In the genomic region with DNA sequence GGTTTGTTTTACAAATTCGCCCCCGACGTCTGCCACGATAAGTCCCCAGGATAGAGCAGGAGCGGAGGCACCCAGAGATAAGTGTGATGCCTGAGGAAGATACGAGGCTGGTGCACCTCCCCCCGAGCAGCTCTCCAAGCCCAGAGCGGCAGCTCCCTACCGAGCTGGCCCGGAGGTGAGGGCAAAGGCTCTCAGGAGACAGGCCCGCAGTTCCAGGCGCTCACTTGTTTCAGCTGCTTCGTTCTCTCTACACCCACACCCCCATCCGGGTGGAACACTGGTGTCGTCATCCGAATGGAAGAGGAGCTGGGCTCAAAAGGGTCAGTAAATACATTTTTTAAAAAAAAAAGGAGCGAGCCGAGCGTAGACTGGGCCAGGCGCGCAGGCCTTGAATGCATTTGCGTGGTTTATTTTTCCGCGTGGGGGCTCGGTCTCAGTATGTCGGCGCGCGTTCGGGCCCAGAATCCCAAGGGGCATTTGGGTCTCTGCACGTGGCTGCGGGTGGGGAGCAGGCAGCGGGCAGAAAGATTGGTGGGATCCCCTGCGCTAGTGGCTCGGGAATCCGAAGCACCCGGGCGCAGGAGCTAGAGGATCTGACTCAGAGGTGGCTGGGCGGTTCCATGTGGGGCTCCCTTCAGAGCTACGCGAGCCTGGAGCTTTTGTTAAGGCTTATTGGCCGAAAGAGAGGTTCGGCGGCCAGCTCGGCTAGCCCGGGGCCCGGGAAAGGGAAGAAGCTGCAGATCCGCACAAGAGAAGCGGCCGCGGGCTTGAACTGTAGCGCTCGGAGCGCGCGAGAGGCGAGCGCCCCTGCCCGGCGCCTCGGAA, we compare ENCODE assay signal across 9 mouse cellular contexts. TPM values are rescaled to one million over a fixed set of nuclear protein-coding genes. Genes with fewer than 3 reads are reported as not detected.
DNase-seq lines count a peak whose midpoint lies in the region; ATAC-seq and TF ChIP-seq lines count a peak whose summit lies in the region.
"Had no signal": no experiment of that assay in that cellular context is flagged by ENCODE, and none has a peak within 500 bp of the region (broad histone marks: within the 10 kb centered on the region; RNA-seq: fewer than 3 reads in every experiment).

No protein-coding gene starts in this region.

- no peaks in the 10 kb centered on the region for H3K4me1 ChIP-seq in heart, adult 2 months (ENCODE audit: control insufficient read depth, insufficient read depth, low read length)
- peaks cover 30% of the 10 kb centered on the region for H3K4me1 ChIP-seq in heart, embryonic 15.5 days (replicated peaks)
- peaks cover 34% of the 10 kb centered on the region for H3K4me1 ChIP-seq in limb, embryonic 15.5 days
- H3K4me1 ChIP-seq in neural tube, embryonic 15.5 days: peaks cover 16% of the 10 kb centered on the region

- H3K27ac ChIP-seq in heart, adult 2 months: peak overlapping the region; percentile 93
- peak overlapping the region; percentile 89 for H3K27ac ChIP-seq in heart, embryonic 15.5 days
- H3K27ac ChIP-seq in limb, embryonic 15.5 days: peak overlapping the region; percentile 94
- H3K27ac ChIP-seq in neural tube, embryonic 15.5 days (replicated peaks): peak overlapping the region; percentile 67

- H3K9ac ChIP-seq in heart, adult 2 months (ENCODE audit: low read depth, low read length): peak overlapping the region; percentile 74
- H3K9ac ChIP-seq in heart, embryonic 15.5 days: peak overlapping the region; percentile 58
- peak overlapping the region; percentile 42 for H3K9ac ChIP-seq in limb, embryonic 15.5 days
- H3K9ac ChIP-seq in neural tube, embryonic 15.5 days (replicated peaks): peak overlapping the region; percentile 34; the same call in 1 of the 2 replicates

- no peak for TF ChIP-seq EP300 in heart, adult 2 months (IDR thresholded peaks at IDR 0.05; ENCODE audit: insufficient read depth, low read depth, low read length)

- peak; percentile 42 to 53 for DNase-seq in heart, adult 2 months
- DNase-seq in heart, adult 8-10 months (ENCODE audit: low spot score): no peak
- peak; percentile 76 for DNase-seq in adrenal gland, postnatal 14 days
- no peak for DNase-seq in cerebellum, postnatal 14 days
- no peak for DNase-seq in right cerebral cortex, postnatal 14 days

- TF ChIP-seq POLR2A in heart, adult 2 months (IDR thresholded peaks at IDR 0.05; ENCODE audit: insufficient read depth, low read depth, low read length): no peak

- ATAC-seq in heart, embryonic 15.5 days (replicated peaks; ENCODE audit: insufficient number of reproducible peaks, insufficient read depth, low FRiP score, low read depth): no peak
- ATAC-seq in limb, embryonic 15.5 days (ENCODE audit: insufficient number of reproducible peaks, low FRiP score, low TSS enrichment, low read depth): no peak
- no peak for ATAC-seq in neural tube, embryonic 15.5 days (ENCODE audit: low FRiP score)

- peaks cover 2% of the 10 kb centered on the region; the same call in 1 of the 2 replicates for H3K36me3 ChIP-seq in heart, adult 2 months (ENCODE audit: control insufficient read depth, insufficient read depth, low read length)
- no peaks in the 10 kb centered on the region for H3K36me3 ChIP-seq in heart, embryonic 15.5 days
- H3K36me3 ChIP-seq in limb, embryonic 15.5 days: no peaks in the 10 kb centered on the region
- no peaks in the 10 kb centered on the region for H3K36me3 ChIP-seq in neural tube, embryonic 15.5 days

- TF ChIP-seq CTCF in heart, adult 2 months (IDR thresholded peaks at IDR 0.05): no peak

- H3K9me3 ChIP-seq in heart, embryonic 15.5 days (replicated peaks): no peaks in the 10 kb centered on the region
- H3K9me3 ChIP-seq in limb, embryonic 15.5 days: no peaks in the 10 kb centered on the region
- H3K9me3 ChIP-seq in neural tube, embryonic 15.5 days (replicated peaks): no peaks in the 10 kb centered on the region

- H3K4me3 ChIP-seq in heart, adult 2 months: peak overlapping the region; percentile 58
- H3K4me3 ChIP-seq in heart, embryonic 15.5 days: peak overlapping the region; percentile 46
- H3K4me3 ChIP-seq in limb, embryonic 15.5 days: peak overlapping the region; percentile 52
- H3K4me3 ChIP-seq in neural tube, embryonic 15.5 days (replicated peaks): peak overlapping the region; percentile 29

- H3K4me2 ChIP-seq in heart, embryonic 15.5 days: peak overlapping the region; percentile 94
- peak overlapping the region; percentile 72 for H3K4me2 ChIP-seq in limb, embryonic 15.5 days
- H3K4me2 ChIP-seq in neural tube, embryonic 15.5 days: peak overlapping the region; percentile 58

- peaks cover 2% of the 10 kb centered on the region; the same call in 1 of the 2 replicates for H3K27me3 ChIP-seq in heart, adult 2 months (ENCODE audit: control insufficient read depth, insufficient read depth, low read length)
- peaks cover 79% of the 10 kb centered on the region for H3K27me3 ChIP-seq in heart, embryonic 15.5 days
- H3K27me3 ChIP-seq in limb, embryonic 15.5 days: peaks cover 67% of the 10 kb centered on the region
- peaks cover 96% of the 10 kb centered on the region for H3K27me3 ChIP-seq in neural tube, embryonic 15.5 days (replicated peaks)

- H3K79me2 ChIP-seq in heart, adult 2 months (replicated peaks; ENCODE audit: control insufficient read depth, insufficient read depth, low read length): no peaks in the 10 kb centered on the region

- intact Hi-C loops in heart, adult 2 months (cut with DNase I): loop anchor here (5.0 kb wide), 3 partner anchors 613 to 793 kb away; no protein-coding TSS in a partner anchor

- WGBS in heart, adult 2 months: 3% methylated on average over 61 of the region's 61 CpGs
- WGBS in heart, embryonic 15.5 days: 2% methylated on average over 61 of the region's 61 CpGs
- 2% methylated on average over 60 of the region's 61 CpGs for WGBS in limb, embryonic 15.5 days
- under 1% methylated on average over 60 of the region's 61 CpGs for WGBS in neural tube, embryonic 15.5 days

RNA-seq across cellular contexts. Expression of gene Tbx3, which starts 0.5 kb away (rescaled TPM):
- 10 to 100 TPM; 10.2 to 10.4 TPM for total RNA-seq in heart, adult 2 months (2021)
- polyA plus RNA-seq in heart, adult 2 months (2012; rRNA removed): 4.4 and 4.9 TPM in 2 replicates
- 10 to 100 TPM in 3 of 4 experiments, 1 to 10 TPM in 1; 8.9 to 12.7 (median 10.2) TPM for total RNA-seq in heart, adult 8-10 months (2022)
- total RNA-seq in adrenal gland, postnatal 14 days (2021): 176 and 177 TPM in 2 replicates
- 10.0 and 11.4 TPM in 2 replicates for polyA plus RNA-seq in heart, embryonic 15.5 days (2015; fragmentation: Nextera tagmentation; extraction: Ambion mirVana)
- 20.8 and 23.5 TPM in 2 replicates for polyA plus RNA-seq in limb, embryonic 15.5 days (2015; fragmentation: Nextera tagmentation; extraction: Ambion mirVana)
- 4.1 and 8.4 TPM in 2 replicates for polyA plus RNA-seq in neural tube, embryonic 15.5 days (2015; fragmentation: Nextera tagmentation; extraction: Ambion mirVana)
- total RNA-seq: MEL had no signal

Comparison
In these comparisons a context has a peak if more than half of its experiments do, and no peak if none do; other contexts are left out.
1. DNase-seq: peak in heart, adult 2 months (2 of 2) and adrenal gland, postnatal 14 days (single experiment); none in heart, adult 8-10 months (single experiment), cerebellum, postnatal 14 days (0 of 2) and right cerebral cortex, postnatal 14 days (single experiment).
2. Peak in every context shown above with its lines, with median percentiles within 50 percentile points of each other: H3K27ac ChIP-seq, H3K4me3 ChIP-seq, H3K9ac ChIP-seq and H3K4me2 ChIP-seq.